Mouse (Mus musculus) macrophage (primary cell): ENCODE results near the gene Otulin. TPM values are rescaled to one million over a fixed set of nuclear protein-coding genes. Genes with fewer than 3 reads are reported as not detected.

Experiments
- H3K27ac ChIP-seq: fragments of 350-480 bp; formaldehyde crosslinking; 2 replicates; pipeline ENCODE4 v1.9.0; 2021
- H3K36me3 ChIP-seq: fragments of 350-480 bp; formaldehyde crosslinking; 2 replicates; pipeline ENCODE4 v1.9.0; 2021; ENCODE audit errors: inconsistent target
- H3K4me3 ChIP-seq: fragments of 350-480 bp; formaldehyde crosslinking; 2 replicates; pipeline ENCODE4 v1.9.0; 2021; ENCODE audit errors: inconsistent target
- H3K79me2 ChIP-seq: fragments of 350-480 bp; formaldehyde crosslinking; 2 replicates; pipeline ENCODE4 v1.9.0; 2021; ENCODE audit errors: inconsistent target
- WGBS: methylation state at CpG from one replicate; pipeline ENCODE4 v1.1.7; 2026; ENCODE audit warnings: inconsistent platforms; ENCODE audit not compliant: missing documents; 5-methylcytosine and 5-hydroxymethylcytosine counted together
- polyA plus RNA-seq: library from polyadenylated mRNA; stranded (reverse); fragments of 250-400 nt; gene quantifications from 3 replicates; pipeline ENCODE4 v1.2.4, GENCODE M21; 2018; ENCODE audit warnings: inconsistent platforms
- total RNA-seq, 78 experiments: library from RNA; depleted of rRNA; stranded (reverse); fragments of 250-400 nt; gene quantifications; 1 replicate in 9 of 78; 2 replicates in 24 of 78; 3 replicates in 43 of 78; 4 replicates in 2 of 78; pipeline ENCODE4 v1.2.4; 2018; ENCODE audit warnings: inconsistent platforms in 56 of 78

Gene Otulin
- 100 to 1,000 TPM in 2 of 26 experiments, 10 to 100 TPM in 24; 33.5 to 108 (median 60.6) TPM for total RNA-seq (2018; cell fraction: chromatin; rRNA removed)
- 10 to 100 TPM; 41.1 to 67.8 (median 52.0) TPM for total RNA-seq (2018; cell fraction: cytosol; rRNA removed)
- total RNA-seq (2018; cell fraction: nucleus; rRNA removed), result 100 to 1,000 TPM in 3 of 26 experiments, 10 to 100 TPM in 23; 40.5 to 114 (median 67.3) TPM
- polyA plus RNA-seq, result 43.1 to 52.3 TPM (median 48.8 TPM) in 3 replicates

DNA sequence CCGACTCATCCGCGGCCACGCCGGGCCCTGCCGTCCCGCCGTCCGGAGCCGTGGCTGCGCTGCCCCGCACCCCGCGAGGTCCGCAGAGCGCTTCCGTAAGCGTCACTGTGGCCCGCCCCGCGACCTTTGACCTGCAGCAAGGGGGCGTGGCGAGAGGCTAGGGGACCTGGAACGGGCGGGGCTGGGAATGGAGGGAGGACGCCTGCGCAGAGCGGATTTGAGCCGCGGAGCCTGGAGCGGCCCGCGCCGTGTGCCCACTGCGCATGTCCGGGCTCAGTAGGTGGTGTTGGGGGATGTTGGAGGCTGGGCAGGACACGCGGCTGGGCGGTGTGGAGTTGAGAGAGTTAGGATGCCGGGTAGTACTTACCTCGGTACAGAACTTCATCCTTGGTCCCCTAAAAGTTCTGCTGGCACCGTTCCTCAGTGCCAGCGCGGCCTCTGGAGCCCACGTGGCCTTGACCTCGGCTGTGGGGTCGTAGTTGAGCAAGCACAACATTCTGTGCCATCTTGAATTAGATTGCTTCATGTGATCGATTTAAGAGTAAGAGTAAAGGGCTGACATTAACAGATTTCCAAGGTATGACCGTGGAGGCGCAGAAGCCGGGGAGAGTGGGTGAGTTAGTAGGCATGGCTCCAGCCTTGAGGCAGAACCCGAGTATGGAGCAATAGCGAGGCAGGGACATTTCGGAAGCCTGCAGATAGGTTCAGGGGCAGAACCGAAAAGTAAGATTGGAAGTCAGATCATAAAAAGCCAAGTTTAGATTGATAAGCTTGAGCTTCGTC lies at the start of gene Otulin:
Gene Otulin, minus strand, starts transcription at position 93 of the 783 bp plus-strand sequence.
- Histone ChIP-seq H3K27ac (peak within 1 kb of the TSS; percentile 65), H3K79me2 (peaks cover 45% of the 10 kb centered on the region), H3K36me3 (no peaks in the 10 kb centered on the region), H3K4me3 (peak within 1 kb of the TSS; percentile 79)
- 12% methylated on average over 56 of the region's 56 CpGs for WGBS

DNA sequence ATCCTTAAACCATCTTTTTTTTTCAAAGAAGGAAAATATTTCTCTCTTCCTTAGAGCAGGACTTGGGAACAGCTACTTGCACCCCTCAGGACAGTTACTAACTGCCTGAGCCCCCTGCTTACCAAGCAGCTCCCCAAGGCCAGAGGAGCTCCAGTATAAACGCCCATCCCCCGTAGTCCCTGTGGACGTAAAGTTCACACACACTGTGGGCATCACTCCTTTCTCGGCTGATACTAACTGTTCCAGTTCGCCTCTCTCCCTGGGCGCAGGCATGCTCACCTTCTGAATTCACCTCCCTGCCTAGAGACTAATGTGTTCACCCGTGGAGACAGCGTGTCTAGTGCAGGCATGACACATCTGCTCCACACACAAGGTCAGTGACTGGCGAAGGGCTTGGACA lies 48.0 kb upstream of the Otulin start:
- H3K36me3 ChIP-seq, result no peaks in the 10 kb centered on the region; the same call in 1 of the 2 replicates
- WGBS, result 90% methylated on average over 9 of the region's 9 CpGs
- H3K79me2 ChIP-seq, result peaks cover 77% of the 10 kb centered on the region
- no peak overlapping the region for H3K4me3 ChIP-seq
- no peak overlapping the region for H3K27ac ChIP-seq

DNA sequence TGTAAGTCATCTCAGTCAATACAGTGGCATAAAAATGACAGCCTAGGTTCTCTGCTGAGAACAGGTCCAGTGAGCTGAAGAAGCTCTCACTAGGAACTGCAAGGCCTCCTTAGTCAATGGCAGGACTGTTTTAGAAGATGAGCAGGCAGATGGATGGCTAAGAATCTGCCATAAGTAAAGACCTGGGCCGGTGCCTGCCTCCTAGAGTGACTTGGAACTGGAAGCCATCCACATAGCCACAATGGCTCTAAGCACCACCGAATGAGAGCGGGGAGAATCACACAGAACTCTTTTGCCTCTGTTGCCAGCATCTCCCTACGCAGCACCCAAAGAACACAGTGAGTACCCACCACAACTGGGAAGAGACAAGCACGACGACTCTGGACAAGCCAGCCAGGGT lies 47.3 kb upstream of the Otulin start:
- Histone ChIP-seq H3K4me3 (no peak overlapping the region), H3K27ac (no peak overlapping the region), H3K79me2 (peaks cover 84% of the 10 kb centered on the region), H3K36me3 (no peaks in the 10 kb centered on the region; the same call in 1 of the 2 replicates)
- 92% methylated on average over 6 of the region's 6 CpGs for WGBS

DNA sequence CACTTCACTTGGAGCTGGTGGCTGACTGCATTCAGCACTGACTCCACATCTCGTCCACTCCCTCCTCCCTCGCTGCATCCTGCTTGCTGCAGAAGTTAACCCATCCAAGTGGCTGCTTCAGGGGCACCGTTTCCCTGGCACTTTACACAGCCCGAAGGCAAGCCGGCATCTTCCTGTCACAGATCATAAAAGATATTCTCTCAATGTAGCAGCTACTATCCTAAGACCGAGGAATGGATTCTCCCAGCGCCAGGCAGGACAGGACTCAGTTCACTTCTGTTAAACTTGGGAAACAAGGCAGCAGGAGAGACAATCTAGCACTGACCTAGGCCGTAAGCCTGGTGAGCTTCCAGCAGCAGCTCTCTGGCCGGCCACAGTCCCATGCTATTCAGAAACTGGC lies 45.7 kb upstream of the Otulin start:
- H3K4me3 ChIP-seq, result no peak overlapping the region
- H3K79me2 ChIP-seq, result peaks cover 100% of the 10 kb centered on the region
- no peaks in the 10 kb centered on the region; the same call in 1 of the 2 replicates for H3K36me3 ChIP-seq
- WGBS, result 56% methylated on average over 9 of the region's 9 CpGs
- H3K27ac ChIP-seq, result peak overlapping the region; percentile 57

DNA sequence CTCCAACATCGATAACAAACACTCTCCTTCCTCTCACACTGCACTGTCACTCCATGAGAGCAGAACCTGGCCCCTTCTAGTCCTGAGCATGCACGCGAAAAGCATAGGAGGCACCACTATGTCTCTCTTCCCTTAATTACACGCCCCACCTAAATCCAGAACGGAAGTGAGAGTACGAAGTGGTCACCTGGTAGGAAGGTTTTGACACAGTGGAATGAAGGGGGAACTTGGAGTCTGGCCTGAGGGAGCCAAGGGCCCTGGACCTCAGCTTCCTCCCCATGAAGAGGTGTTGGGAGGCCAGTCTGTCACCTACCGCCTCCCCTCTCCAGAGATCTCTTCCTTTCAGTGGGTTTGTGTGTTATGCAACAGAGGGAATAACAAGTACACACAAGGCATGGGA lies 44.6 kb upstream of the Otulin start:
- peaks cover 100% of the 10 kb centered on the region for H3K79me2 ChIP-seq
- no peaks in the 10 kb centered on the region; the same call in 1 of the 2 replicates for H3K36me3 ChIP-seq
- WGBS, result 12% methylated on average over 7 of the region's 7 CpGs
- peak overlapping the region; percentile 57 for H3K27ac ChIP-seq
- no peak overlapping the region for H3K4me3 ChIP-seq

DNA sequence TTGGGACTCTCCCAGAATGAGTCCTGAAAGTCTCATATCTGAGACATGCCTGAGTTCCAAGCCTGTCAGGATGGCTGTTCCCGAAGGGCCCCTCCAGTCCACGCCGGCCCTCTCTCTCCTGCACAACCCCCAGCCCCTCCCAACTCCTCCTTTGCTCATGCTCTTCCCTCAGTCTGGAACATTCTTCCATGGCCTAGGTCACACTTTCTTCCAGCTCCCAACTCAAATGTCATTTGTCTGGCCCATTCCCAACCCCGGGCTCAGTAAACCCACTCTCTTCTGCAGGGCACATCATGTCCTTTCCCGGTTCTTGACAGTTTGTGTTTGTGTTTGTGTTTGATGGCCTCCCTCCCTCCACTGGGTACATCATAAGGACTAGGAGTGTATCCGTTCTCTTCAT lies 43.5 kb upstream of the Otulin start:
- Histone ChIP-seq H3K79me2 (peaks cover 100% of the 10 kb centered on the region), H3K4me3 (no peak overlapping the region), H3K27ac (peak overlapping the region; percentile 57), H3K36me3 (no peaks in the 10 kb centered on the region; the same call in 1 of the 2 replicates)
- WGBS, result 94% methylated on average over 6 of the region's 6 CpGs

DNA sequence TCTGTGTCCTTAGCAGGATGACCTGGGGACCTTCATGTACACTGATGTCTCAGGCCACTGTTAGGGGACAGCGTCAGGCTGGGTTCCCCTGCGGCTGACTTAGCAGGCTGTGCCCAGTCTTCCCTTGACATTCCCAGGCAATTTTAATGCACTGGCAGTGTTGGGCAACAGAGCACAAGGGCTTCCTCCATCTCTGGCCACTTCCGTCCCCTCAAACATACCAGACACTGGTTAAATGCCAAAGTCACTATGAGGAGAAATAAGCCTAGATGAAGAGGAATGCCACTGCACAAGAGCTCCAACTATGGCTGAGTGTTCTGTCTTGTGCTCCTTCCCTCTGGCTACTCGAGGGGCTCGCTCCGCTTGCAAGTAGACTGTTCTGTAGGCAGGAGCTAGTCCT lies 42.7 kb upstream of the Otulin start:
- WGBS, result 51% methylated on average over 6 of the region's 6 CpGs
- peaks cover 100% of the 10 kb centered on the region for H3K79me2 ChIP-seq
- H3K4me3 ChIP-seq, result no peak overlapping the region
- no peaks in the 10 kb centered on the region; the same call in 1 of the 2 replicates for H3K36me3 ChIP-seq
- H3K27ac ChIP-seq, result peak overlapping the region; percentile 57

DNA sequence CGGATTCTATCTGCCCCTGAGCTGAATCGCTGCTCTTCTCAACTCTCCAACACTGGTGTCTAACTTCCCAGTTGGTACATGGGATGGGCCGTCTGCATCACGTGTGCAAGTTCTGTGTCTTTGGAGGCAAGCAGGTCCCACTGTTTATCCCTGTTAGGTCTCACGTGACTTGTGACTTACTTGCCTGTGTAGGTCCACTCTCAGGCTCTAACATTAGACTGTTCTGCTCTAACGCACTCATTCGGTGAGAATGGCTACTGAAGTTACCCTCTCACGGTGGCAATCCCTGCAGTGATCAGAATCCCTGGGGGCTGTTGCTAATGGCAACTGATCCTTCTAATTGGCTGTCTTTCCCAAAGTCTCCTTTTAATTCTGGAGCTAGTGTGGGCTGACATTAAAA lies 41.8 kb upstream of the Otulin start:
- peak overlapping the region; percentile 57 for H3K27ac ChIP-seq
- 64% methylated on average over 8 of the region's 8 CpGs for WGBS
- peaks cover 100% of the 10 kb centered on the region for H3K79me2 ChIP-seq
- no peak overlapping the region for H3K4me3 ChIP-seq
- no peaks in the 10 kb centered on the region; the same call in 1 of the 2 replicates for H3K36me3 ChIP-seq

DNA sequence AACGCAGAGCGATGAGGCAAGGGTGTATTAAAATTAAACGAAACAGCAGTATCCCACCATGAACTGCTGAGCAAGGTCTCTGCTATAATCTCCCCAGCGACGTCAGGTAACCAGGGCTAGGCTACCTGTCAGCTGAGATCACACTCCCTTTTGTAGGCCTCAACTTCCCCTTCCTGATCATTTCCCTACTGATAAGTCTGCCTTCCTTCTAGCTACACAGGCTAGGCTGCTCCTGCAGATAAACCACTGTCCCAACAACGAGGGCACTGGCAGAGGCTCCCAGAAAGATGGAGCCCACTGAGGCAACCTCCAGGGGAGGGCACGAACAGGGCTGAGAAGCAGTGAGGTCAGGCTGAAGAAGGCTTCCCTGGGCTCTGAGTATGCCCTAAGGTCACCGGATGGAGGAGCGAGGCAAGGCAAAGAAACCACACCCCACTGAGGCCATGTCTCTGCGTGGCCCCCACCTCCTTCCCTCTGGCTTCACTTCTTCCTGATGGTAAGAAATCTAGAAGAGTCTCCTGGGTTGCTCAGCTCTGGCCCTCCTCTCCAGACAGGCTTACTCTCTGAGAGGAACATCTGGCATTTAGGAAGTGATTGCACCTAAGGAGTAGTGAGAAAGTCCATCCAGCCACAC lies 41.2 kb upstream of the Otulin start:
- H3K79me2 ChIP-seq, result peaks cover 100% of the 10 kb centered on the region
- no peak overlapping the region for H3K4me3 ChIP-seq
- WGBS, result 27% methylated on average over 10 of the region's 10 CpGs
- H3K27ac ChIP-seq, result peak overlapping the region; percentile 57
- H3K36me3 ChIP-seq, result no peaks in the 10 kb centered on the region; the same call in 1 of the 2 replicates

DNA sequence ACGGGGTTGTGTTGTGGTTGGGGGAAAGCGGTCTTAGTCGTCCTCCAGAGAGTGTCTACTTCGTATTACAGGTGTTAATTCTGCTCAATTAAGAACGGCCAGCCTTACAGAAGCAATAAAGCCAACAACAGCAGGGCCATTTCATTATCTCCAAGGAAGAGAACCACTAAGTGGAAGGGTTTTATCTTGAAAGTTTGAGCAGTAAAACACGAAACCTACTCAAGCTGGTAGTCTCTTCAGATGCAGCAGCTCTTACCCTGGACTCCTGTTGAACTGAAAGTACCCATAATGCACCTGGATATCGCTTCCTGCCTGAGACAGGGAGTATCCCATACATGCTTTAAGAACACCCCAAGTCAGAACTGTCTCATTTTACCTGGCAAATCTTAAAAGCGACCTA lies 40.2 kb upstream of the Otulin start:
- Histone ChIP-seq H3K4me3 (no peak overlapping the region), H3K36me3 (no peaks in the 10 kb centered on the region; the same call in 1 of the 2 replicates), H3K79me2 (peaks cover 99% of the 10 kb centered on the region), H3K27ac (peak overlapping the region; percentile 21; the same call in 1 of the 2 replicates)
- WGBS, result 87% methylated on average over 8 of the region's 8 CpGs

DNA sequence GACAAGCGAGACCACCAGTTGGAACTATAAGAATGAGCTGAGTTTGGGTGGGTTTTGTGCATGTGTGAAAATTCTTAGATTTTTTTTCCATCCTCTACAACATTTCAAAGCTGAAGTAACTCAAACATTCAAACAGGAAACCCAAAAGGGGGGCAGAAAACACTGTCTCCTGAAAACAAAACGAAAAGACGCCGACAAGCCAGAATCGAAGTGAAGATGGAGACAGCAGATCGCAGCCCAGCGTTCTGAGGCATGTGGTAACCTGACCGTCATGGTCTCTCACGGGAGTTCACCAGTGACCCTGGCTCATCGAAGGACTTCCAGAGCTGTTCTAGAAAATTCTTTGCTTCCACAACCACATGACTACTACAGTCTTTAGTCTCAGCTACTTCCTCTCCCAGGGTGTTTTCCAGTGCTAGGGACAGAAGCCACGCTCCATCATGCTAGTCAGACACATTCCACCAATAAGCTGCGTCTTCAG lies 39.5 kb upstream of the Otulin start:
- 55% methylated on average over 12 of the region's 12 CpGs for WGBS
- Histone ChIP-seq H3K27ac (peak overlapping the region; percentile 21), H3K4me3 (no peak overlapping the region), H3K79me2 (peaks cover 98% of the 10 kb centered on the region), H3K36me3 (no peaks in the 10 kb centered on the region; the same call in 1 of the 2 replicates)

DNA sequence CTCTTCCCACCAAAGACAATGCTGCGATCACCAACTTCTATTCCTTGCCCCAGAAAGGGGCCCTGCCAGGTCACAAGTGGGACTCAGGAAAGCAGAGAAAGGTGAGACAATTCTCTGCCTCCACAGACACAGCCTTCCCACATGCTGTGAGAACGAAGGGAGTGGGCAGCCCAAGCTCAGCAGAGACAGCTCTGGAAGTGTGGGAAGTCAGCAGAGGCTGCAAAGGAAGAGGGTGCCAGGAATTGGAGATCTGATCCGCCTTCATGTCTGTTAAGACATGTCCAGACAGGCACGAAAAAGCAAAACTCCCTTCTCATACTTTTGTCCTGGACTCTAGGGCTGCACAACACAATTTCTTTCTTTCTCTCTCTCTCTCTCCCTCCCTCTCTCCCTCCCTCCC lies 38.8 kb upstream of the Otulin start:
- Histone ChIP-seq H3K36me3 (no peaks in the 10 kb centered on the region; the same call in 1 of the 2 replicates), H3K27ac (0 out of 2 replicates have a peak overlapping the region, but pooled peaks have one; percentile 4), H3K79me2 (peaks cover 93% of the 10 kb centered on the region), H3K4me3 (no peak overlapping the region)
- 93% methylated on average over 3 of the region's 4 CpGs for WGBS

DNA sequence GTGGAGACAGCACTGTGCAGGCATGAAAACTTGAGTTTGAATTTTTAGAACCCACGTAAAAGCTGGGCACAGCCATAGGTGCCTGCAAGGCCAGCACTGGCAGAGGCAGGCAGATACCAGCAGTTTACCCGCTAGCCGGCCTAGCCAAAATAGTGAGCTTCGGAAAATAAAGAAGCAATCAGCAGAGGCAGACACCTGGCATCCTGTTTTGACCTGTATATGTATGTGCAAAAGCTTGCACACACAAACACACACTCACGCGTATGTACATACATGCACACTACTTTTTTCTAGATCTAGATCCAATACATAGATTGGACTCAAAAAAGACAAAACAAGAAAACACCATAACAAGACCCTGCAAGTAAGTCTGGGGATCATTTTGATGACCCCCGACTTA lies 38.1 kb upstream of the Otulin start:
- H3K4me3 ChIP-seq, result no peak overlapping the region
- 96% methylated on average over 7 of the region's 7 CpGs for WGBS
- peaks cover 86% of the 10 kb centered on the region for H3K79me2 ChIP-seq
- H3K36me3 ChIP-seq, result no peaks in the 10 kb centered on the region
- H3K27ac ChIP-seq, result no peak overlapping the region

DNA sequence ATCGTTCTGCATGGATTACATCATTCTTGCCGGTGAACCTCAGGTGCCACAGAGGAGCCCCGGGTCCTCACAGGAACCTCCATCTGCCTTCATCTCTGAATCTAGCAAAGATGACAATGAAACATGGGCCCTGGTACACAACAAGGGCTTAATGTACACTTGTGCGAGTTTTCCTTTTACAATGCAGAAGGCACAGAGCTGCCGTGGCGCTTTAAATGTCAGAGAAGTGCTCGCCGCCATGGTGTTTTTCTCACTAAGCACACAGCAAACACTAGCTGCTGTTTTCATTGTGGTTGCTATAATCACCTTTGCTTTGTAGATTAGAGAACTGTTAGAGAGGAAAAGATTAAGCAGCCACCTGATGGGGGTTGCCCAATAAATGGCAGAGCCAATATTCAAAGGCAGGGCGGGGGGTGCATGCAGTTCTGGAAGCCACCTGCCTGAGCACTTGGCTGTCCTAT lies 37.5 kb upstream of the Otulin start:
- Histone ChIP-seq H3K79me2 (peaks cover 85% of the 10 kb centered on the region), H3K4me3 (no peak overlapping the region), H3K36me3 (no peaks in the 10 kb centered on the region), H3K27ac (no peak overlapping the region)
- 68% methylated on average over 9 of the region's 9 CpGs for WGBS
